Mouse (Mus musculus) liver, embryonic 11.5 days (tissue): ENCODE measurements around the gene Esrrb. TPM values are rescaled to one million over a fixed set of nuclear protein-coding genes. Genes with fewer than 3 reads are reported as not detected.

Experiments used
- ATAC-seq: fragments of 200-750 bp; cut with Nextera tagmentation; replicated peaks from 2 replicates; pipeline ENCODE4 v1.8.0; 2017; ENCODE audit warnings: moderate number of reproducible peaks, mild to moderate bottlenecking, moderate TSS enrichment, moderate library complexity; ENCODE audit not compliant: low FRiP score
- DNase-seq: peaks from one replicate; pipeline ENCODE4 v3.0.0-alpha.2; 2017; ENCODE audit warnings: low spot score
- H3K27ac ChIP-seq: fragments of 300-500 bp; sonication (generic); 2 replicates; pipeline ENCODE4 v1.5.1; 2014; ENCODE audit warnings: mild to moderate bottlenecking, low read depth, low read length, control low read depth
- H3K27me3 ChIP-seq: fragments of 300-500 bp; sonication (generic); replicated peaks from 2 replicates; pipeline ENCODE4 v1.6.1; 2014; ENCODE audit warnings: low read length, mixed read lengths; ENCODE audit not compliant: control insufficient read depth, insufficient read depth
- H3K36me3 ChIP-seq: fragments of 300-500 bp; sonication (generic); 2 replicates; pipeline ENCODE4 v1.6.1; 2014; ENCODE audit warnings: mild to moderate bottlenecking, low read length, moderate library complexity, mixed read lengths; ENCODE audit not compliant: control insufficient read depth, insufficient read depth
- H3K4me1 ChIP-seq: fragments of 300-500 bp; sonication (generic); replicated peaks from 2 replicates; pipeline ENCODE4 v1.6.1; 2014; ENCODE audit warnings: low read length, mixed read lengths; ENCODE audit not compliant: control insufficient read depth, insufficient read depth
- H3K4me2 ChIP-seq: fragments of 300-500 bp; sonication (generic); 2 replicates; pipeline ENCODE4 v1.6.1; 2014; ENCODE audit warnings: mild to moderate bottlenecking, control low read depth, moderate library complexity
- H3K4me3 ChIP-seq: fragments of 300-500 bp; sonication (generic); 2 replicates; pipeline ENCODE4 v1.5.1; 2014; ENCODE audit warnings: low read depth, low read length, control low read depth
- H3K9ac ChIP-seq: fragments of 300-500 bp; sonication (generic); 2 replicates; pipeline ENCODE4 v1.6.1; 2014; ENCODE audit warnings: low read depth, low read length, control low read depth
- H3K9me3 ChIP-seq: fragments of 300-500 bp; sonication (generic); 2 replicates; pipeline ENCODE4 v1.6.1; 2016; ENCODE audit warnings: low read length, inconsistent platforms, mixed read lengths; ENCODE audit not compliant: control insufficient read depth
- WGBS: fragments of 180-500 bp; shearing (Covaris S2); extraction: QIAGEN DNeasy Blood & Tissue Kit; methylation state at CpG from one replicate; pipeline ENCODE4 v1.1.7; 2014; 5-methylcytosine and 5-hydroxymethylcytosine counted together
- polyA plus RNA-seq: library from polyadenylated mRNA; unstranded; fragments of >200 nt; fragmentation: Nextera tagmentation; extraction: Ambion mirVana; gene quantifications from 2 replicates; pipeline ENCODE4 v1.2.1, GENCODE M21; 2014

Esrrb gene
- polyA plus RNA-seq, 1 experiment from 2014 or later = not detected

DNA sequence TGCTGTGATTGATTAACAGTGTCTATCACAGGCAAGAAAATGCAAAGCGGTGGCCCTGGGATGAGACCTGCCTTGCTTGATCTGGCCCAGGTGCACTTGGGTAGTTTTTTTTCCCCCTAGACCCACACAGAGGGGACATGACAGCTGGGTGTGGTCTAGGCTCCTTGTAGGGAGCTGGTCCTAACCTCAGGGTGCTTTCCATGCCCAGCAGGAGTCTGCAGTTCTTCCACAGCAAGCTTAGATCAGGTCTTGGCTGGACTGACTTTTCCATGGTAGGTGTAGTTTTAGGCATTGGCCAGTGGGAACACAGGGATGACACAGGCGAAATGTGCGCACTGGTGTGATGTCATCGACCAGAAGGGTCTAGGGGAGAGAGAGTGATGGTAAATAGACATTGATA is 136.2 kb downstream of the Esrrb start:
- no peak overlapping the region for H3K4me3 ChIP-seq
- H3K36me3 ChIP-seq = no peaks in the 10 kb centered on the region
- H3K4me2 ChIP-seq = no peak overlapping the region
- 91% methylated on average over 4 of the region's 4 CpGs for WGBS
- no peak overlapping the region for H3K9ac ChIP-seq
- ATAC-seq = no peak
- no peaks in the 10 kb centered on the region for H3K4me1 ChIP-seq
- H3K27ac ChIP-seq = no peak overlapping the region
- no peaks in the 10 kb centered on the region for H3K9me3 ChIP-seq
- no peak for DNase-seq
- H3K27me3 ChIP-seq = no peaks in the 10 kb centered on the region

GRCm38 (mm10) chr12:86498765-86499164 is 137.8 kb downstream of the Esrrb start:
- Histone ChIP-seq H3K27ac (no peak overlapping the region), H3K4me2 (no peak overlapping the region), H3K4me1 (no peaks in the 10 kb centered on the region), H3K27me3 (no peaks in the 10 kb centered on the region), H3K4me3 (no peak overlapping the region), H3K9ac (no peak overlapping the region), H3K9me3 (no peaks in the 10 kb centered on the region), H3K36me3 (no peaks in the 10 kb centered on the region)
- 44% methylated on average over 6 of the region's 6 CpGs for WGBS
- DNase-seq = no peak
- no peak for ATAC-seq

DNA sequence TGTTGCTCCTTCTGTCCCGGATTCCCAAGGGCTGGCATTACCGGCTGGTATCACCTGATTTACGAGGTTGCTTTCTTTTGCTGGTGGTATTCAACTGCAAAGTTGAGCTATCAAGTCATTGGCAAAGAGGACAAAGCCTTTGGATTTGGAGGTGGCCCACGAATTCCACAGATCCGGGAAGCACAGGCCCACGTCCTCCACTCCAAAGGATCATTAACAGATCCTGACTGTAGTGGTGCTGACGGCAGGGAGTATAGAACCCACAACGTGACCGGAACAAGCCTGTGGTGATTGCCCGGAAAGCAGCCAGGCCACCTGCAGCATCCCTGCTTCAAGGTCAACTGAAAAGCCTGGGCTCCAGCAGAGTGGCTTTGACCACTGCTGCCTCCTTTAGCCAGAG is 140.8 kb downstream of the Esrrb start:
- no peaks in the 10 kb centered on the region for H3K27me3 ChIP-seq
- no peaks in the 10 kb centered on the region for H3K4me1 ChIP-seq
- ATAC-seq (no peak), DNase-seq (no peak)
- H3K36me3 ChIP-seq = no peaks in the 10 kb centered on the region
- no peak overlapping the region for H3K27ac ChIP-seq
- 79% methylated on average over 10 of the region's 10 CpGs for WGBS
- H3K4me2 ChIP-seq = no peak overlapping the region
- H3K9me3 ChIP-seq = no peaks in the 10 kb centered on the region
- H3K9ac ChIP-seq = no peak overlapping the region
- H3K4me3 ChIP-seq = no peak overlapping the region

- H3K27me3 ChIP-seq = no peaks in the 10 kb centered on the region
- H3K4me3 ChIP-seq = no peak overlapping the region
- no peak overlapping the region for H3K27ac ChIP-seq
- no peak overlapping the region for H3K4me2 ChIP-seq
- no peaks in the 10 kb centered on the region for H3K9me3 ChIP-seq
- H3K4me1 ChIP-seq = no peaks in the 10 kb centered on the region
- no peak for ATAC-seq
- no peak for DNase-seq
- no peaks in the 10 kb centered on the region for H3K36me3 ChIP-seq
- H3K9ac ChIP-seq = no peak overlapping the region
- 70% methylated on average over 4 of the region's 4 CpGs for WGBS
Measured at GRCm38 (mm10) chr12:86503921-86504320, 143.0 kb downstream of the Esrrb start.

- no peak for ATAC-seq
- 78% methylated on average over 3 of the region's 3 CpGs for WGBS
- Histone ChIP-seq H3K9me3 (no peaks in the 10 kb centered on the region), H3K27ac (no peak overlapping the region), H3K4me1 (no peaks in the 10 kb centered on the region), H3K9ac (no peak overlapping the region), H3K4me3 (no peak overlapping the region), H3K4me2 (no peak overlapping the region), H3K27me3 (no peaks in the 10 kb centered on the region), H3K36me3 (no peaks in the 10 kb centered on the region)
- no peak for DNase-seq
Measured at GRCm38 (mm10) chr12:86504321-86504720, 143.4 kb downstream of the Esrrb start.

DNA sequence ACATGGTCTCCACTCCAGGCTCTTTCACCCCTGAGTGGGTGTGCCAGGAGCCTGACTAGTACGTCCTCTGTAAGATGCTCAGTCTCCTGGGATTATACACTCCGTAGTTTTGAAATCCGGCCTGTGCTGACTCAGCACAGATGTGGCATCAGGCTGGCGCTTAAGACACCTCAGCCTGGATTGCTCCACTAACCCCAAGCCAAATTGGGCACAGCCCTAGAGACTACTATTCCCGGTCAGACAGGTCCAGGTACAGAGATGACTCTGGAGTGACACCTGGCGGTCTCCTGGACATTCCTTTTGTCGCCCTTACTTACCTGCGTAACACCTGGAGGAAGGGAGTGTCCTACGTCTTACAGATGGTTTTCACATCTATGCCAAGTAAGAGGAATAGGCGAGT is 146.8 kb downstream of the Esrrb start:
- H3K9me3 ChIP-seq = no peaks in the 10 kb centered on the region
- no peak overlapping the region for H3K27ac ChIP-seq
- no peaks in the 10 kb centered on the region for H3K36me3 ChIP-seq
- H3K4me1 ChIP-seq = no peaks in the 10 kb centered on the region
- WGBS = 78% methylated on average over 10 of the region's 10 CpGs
- H3K4me3 ChIP-seq = no peak overlapping the region
- H3K27me3 ChIP-seq = no peaks in the 10 kb centered on the region
- H3K9ac ChIP-seq = no peak overlapping the region
- no peak for ATAC-seq
- DNase-seq = no peak
- H3K4me2 ChIP-seq = no peak overlapping the region

GRCm38 (mm10) chr12:86508313-86508988 is 147.5 kb downstream of the Esrrb start:
- ATAC-seq = no peak

GRCm38 (mm10) chr12:86509295-86510279 is 148.7 kb downstream of the Esrrb start:
- no peaks in the 10 kb centered on the region for H3K36me3 ChIP-seq
- 0 out of 2 replicates have a peak, but pooled peaks cover under 1% of the 10 kb centered on the region for H3K27me3 ChIP-seq
- H3K9me3 ChIP-seq = no peaks in the 10 kb centered on the region
- DNase-seq (no peak), ATAC-seq (no peak)
- H3K4me2 ChIP-seq = no peak overlapping the region
- no peaks in the 10 kb centered on the region for H3K4me1 ChIP-seq
- no peak overlapping the region for H3K9ac ChIP-seq
- H3K27ac ChIP-seq = no peak overlapping the region
- no peak overlapping the region for H3K4me3 ChIP-seq
- WGBS = 54% methylated on average over 13 of the region's 13 CpGs

More at GRCm38 (mm10) chr12:86508313-86508988, 147.5 kb downstream of the Esrrb start:
- Histone ChIP-seq H3K27me3 (no peaks in the 10 kb centered on the region), H3K4me2 (no peak overlapping the region), H3K9me3 (no peaks in the 10 kb centered on the region), H3K27ac (no peak overlapping the region), H3K9ac (no peak overlapping the region), H3K4me1 (no peaks in the 10 kb centered on the region), H3K4me3 (no peak overlapping the region), H3K36me3 (no peaks in the 10 kb centered on the region)
- WGBS = 61% methylated on average over 6 of the region's 6 CpGs
- DNase-seq = no peak
